In genomic region chr3:136247331-136247730, GRCm38 (mm10) we compare ENCODE assay signal across 21 mouse cellular contexts.
DNase-seq lines count a peak whose midpoint lies in the region; ATAC-seq and TF ChIP-seq lines count a peak whose summit lies in the region.
"Had no signal": no experiment of that assay in that cellular context is flagged by ENCODE, and none has a peak within 500 bp of the region (broad histone marks: within the 10 kb centered on the region; RNA-seq: fewer than 3 reads in every experiment).

No protein-coding gene starts in this region.

- no peaks in the 10 kb centered on the region for H3K9me3 ChIP-seq in liver, postnatal 0 days (ENCODE audit: low read length)
- H3K9me3 ChIP-seq: embryonic facial prominence, embryonic 13.5 days; heart, embryonic 15.5 days; hindbrain, embryonic 12.5 days; liver, embryonic 13.5 days; midbrain, embryonic 12.5 days; stomach, embryonic 15.5 days had no signal

- no peak overlapping the region for H3K4me2 ChIP-seq in liver, postnatal 0 days (ENCODE audit: low read depth, low read length)
- H3K4me2 ChIP-seq: embryonic facial prominence, embryonic 13.5 days; heart, embryonic 15.5 days; hindbrain, embryonic 12.5 days; liver, embryonic 13.5 days; midbrain, embryonic 12.5 days; stomach, embryonic 15.5 days had no signal

- no peaks in the 10 kb centered on the region for H3K36me3 ChIP-seq in liver, postnatal 0 days (replicated peaks; ENCODE audit: insufficient read depth, low read length)
- H3K36me3 ChIP-seq: embryonic facial prominence, embryonic 13.5 days; heart, embryonic 15.5 days; hindbrain, embryonic 12.5 days; liver, embryonic 13.5 days; midbrain, embryonic 12.5 days; stomach, embryonic 15.5 days had no signal

- ATAC-seq in liver, postnatal 0 days = no peak
- ATAC-seq in common myeloid progenitor, adult 5-6 weeks (replicated peaks; ENCODE audit: low read depth, poor library complexity, severe bottlenecking) = peak; percentile 77
- peak; percentile 85 for ATAC-seq in neutrophil, adult 5-6 weeks (ENCODE audit: extremely low read depth, insufficient number of reproducible peaks, low FRiP score, poor library complexity, severe bottlenecking)
- ATAC-seq: forebrain, embryonic 16.5 days had no signal

- H3K27ac ChIP-seq in liver, postnatal 0 days (ENCODE audit: low read depth) = no peak overlapping the region
- H3K27ac ChIP-seq: embryonic facial prominence, embryonic 13.5 days; gastrocnemius, adult 2 months; heart, embryonic 15.5 days; hindbrain, embryonic 12.5 days; liver, embryonic 13.5 days; midbrain, embryonic 12.5 days; stomach, embryonic 15.5 days had no signal

- TF ChIP-seq CTCF in liver, postnatal 0 days (IDR thresholded peaks at IDR 0.05; ENCODE audit: low read depth) = no peak

- no peaks in the 10 kb centered on the region for H3K4me1 ChIP-seq in liver, postnatal 0 days (ENCODE audit: insufficient read depth)
- H3K4me1 ChIP-seq: embryonic facial prominence, embryonic 13.5 days; heart, embryonic 15.5 days; hindbrain, embryonic 12.5 days; liver, embryonic 13.5 days; midbrain, embryonic 12.5 days; stomach, embryonic 15.5 days had no signal

- 50% methylated on average over 5 of the region's 5 CpGs for WGBS in liver, postnatal 0 days (ENCODE audit: insufficient replicate concordance)

- no peak overlapping the region for H3K4me3 ChIP-seq in liver, postnatal 0 days (ENCODE audit: low read depth, low read length)
- H3K4me3 ChIP-seq: embryonic facial prominence, embryonic 13.5 days; gastrocnemius, adult 2 months; heart, embryonic 15.5 days; hindbrain, embryonic 12.5 days; liver, embryonic 13.5 days; midbrain, embryonic 12.5 days; stomach, embryonic 15.5 days had no signal

- peak; percentile 25; the same call in 1 of the 2 replicates for TF ChIP-seq EP300 in liver, postnatal 0 days (IDR thresholded peaks at IDR 0.05; ENCODE audit: low read depth)

- H3K27me3 ChIP-seq in liver, postnatal 0 days (ENCODE audit: insufficient read depth, low read length) = no peaks in the 10 kb centered on the region
- H3K27me3 ChIP-seq: embryonic facial prominence, embryonic 13.5 days; heart, embryonic 15.5 days; hindbrain, embryonic 12.5 days; liver, embryonic 13.5 days; midbrain, embryonic 12.5 days; stomach, embryonic 15.5 days had no signal

- no peak for DNase-seq in liver, postnatal 0 days
- DNase-seq in liver = no peak
- DNase-seq in B cell, adult 2 months = peak; percentile 48 to 63
- DNase-seq in yolk sac, embryonic 10.5 days (ENCODE audit: low spot score) = no peak
- DNase-seq in frontal cortex, postnatal 14 days (ENCODE audit: low spot score in 2 of 2) = no peak
- DNase-seq: adrenal gland, adult 8-10 months; cerebellum, adult 18-20 months; gastrocnemius, adult 2 months; heart, adult 11 months; kidney, postnatal 4 days; liver, embryonic 13.5 days; lung, postnatal 4 days; thymus, adult 2 months had no signal

- H3K9ac ChIP-seq in liver, postnatal 0 days (replicated peaks) = no peak overlapping the region
- H3K9ac ChIP-seq: embryonic facial prominence, embryonic 13.5 days; heart, embryonic 15.5 days; hindbrain, embryonic 12.5 days; liver, embryonic 13.5 days; midbrain, embryonic 12.5 days; stomach, embryonic 15.5 days had no signal

Comparison
In these comparisons a context has a peak if more than half of its experiments do, and no peak if none do; other contexts are left out.
1. DNase-seq: peak in B cell, adult 2 months (2 of 2); none in liver, postnatal 0 days (single experiment), liver (single experiment), yolk sac, embryonic 10.5 days (single experiment) and frontal cortex, postnatal 14 days (0 of 2).